Mouse (Mus musculus) skeletal muscle tissue, adult 2 months (tissue): ENCODE measurements at regions not wholly inside any gene's neighbourhood (a gene's known extent, or its start where the extent isn't known, plus 50 kb on each side); places are given as distances from the start of the nearest gene placed in this dataset.

Experiments used
- DNase-seq: peaks from one replicate; pipeline ENCODE4 v3.0.0-alpha.2; 2012; ENCODE audit warnings: low read depth, low spot score

DNA sequence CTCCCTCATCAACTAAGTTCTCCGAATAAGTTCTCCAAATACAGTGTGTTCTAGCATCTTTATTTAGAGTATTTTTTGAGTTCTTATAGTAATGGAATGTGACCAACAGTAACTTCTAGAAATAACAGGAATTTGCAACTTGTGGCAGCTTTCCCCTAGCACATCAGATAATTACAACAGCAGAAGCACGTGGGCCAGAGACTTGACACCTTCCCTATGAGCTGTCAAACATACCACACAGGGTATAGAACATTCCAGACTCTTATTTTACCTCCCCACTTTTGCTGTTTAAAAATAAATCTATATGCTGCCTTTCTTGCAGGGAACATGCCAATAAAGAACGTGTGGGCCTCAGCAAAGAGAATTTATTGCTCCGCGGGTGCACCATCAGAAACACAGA is 77.4 kb upstream of the Commd8 start:
- no peak for DNase-seq

DNA sequence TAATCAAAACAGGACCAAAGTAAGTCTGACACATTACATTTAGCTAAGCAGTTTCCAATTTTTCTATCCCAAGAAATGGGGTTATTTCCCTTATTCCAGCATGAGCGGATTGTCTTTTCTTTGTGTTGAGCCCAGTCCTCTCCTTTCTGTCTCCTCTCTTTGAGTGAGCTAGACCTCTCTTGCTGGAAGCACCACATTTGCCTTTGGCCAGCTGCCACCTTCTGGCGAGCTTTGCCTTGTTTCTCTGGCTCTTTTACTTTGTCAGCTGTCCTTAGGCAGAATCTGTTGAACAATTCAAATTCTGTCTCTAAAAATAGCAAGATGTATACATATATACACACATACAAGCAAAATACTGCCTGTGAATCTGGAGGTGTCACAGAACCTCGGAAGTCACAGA is 76.1 kb upstream of the Commd8 start:
- peak; percentile 32 for DNase-seq

GRCm38 (mm10) chr5:72242981-72243380 is 75.0 kb upstream of the Commd8 start:
- DNase-seq = no peak

GRCm38 (mm10) chr5:72241451-72241850 is 73.5 kb upstream of the Commd8 start:
- no peak for DNase-seq

GRCm38 (mm10) chr5:72240271-72240670 is 72.3 kb upstream of the Commd8 start:
- DNase-seq = no peak

DNA sequence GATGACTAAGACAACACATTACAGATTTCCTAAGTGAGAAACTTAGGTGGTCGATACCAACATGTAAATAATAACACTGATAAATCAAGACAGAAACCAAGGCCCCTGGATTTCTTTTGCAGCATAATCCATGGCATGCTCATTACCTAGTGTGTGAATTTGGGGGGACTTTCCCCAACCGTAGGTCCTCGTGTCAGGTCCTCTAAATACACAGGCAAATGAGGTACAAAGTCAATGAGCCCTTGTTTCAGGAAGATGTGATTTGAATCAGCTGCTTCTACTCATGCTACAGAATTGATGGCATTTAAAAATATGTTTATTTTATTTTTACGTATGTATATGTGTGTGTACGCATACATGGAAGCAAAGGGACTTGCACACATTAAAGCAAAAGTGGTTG is 59.0 kb upstream of the Commd8 start:
- DNase-seq = no peak

DNA sequence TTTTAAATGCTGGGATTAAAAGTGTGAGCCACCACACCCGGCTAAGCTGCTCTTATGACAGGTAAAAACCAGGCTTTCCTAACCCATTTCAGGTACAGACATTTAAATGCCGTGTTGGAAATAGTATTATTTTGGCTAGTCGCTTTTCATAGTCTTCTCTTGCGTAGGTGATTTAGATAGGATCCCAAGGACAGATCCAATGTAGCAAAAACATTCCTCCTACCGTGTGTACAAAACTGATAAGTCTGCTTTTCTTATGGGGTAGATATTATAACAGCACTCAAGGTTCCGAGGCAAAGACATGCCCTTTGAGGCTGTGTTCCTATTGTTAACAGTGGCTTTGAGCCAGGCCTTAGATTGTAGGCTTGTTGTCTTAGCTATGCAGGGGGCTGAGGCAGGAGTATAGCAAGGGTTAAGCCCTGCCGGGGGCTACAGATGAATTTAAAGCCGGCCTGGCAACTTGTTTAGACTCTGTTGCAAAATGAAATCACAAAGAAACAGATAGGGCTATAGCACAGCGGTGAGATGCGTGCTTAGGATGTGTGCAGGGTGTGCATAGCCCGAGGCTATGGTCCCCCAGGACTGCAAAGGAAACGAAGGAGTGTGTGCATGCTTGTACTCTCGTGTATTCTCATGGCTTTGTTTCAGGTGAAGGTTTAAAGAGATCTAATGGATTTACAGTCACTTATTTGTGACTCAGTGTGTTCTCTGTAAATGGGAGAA is 57.7 kb upstream of the Commd8 start:
- no peak for DNase-seq

- no peak for DNase-seq
Observed at GRCm38 (mm10) chr5:72225056-72225455, 57.1 kb upstream of the Commd8 start.

DNA sequence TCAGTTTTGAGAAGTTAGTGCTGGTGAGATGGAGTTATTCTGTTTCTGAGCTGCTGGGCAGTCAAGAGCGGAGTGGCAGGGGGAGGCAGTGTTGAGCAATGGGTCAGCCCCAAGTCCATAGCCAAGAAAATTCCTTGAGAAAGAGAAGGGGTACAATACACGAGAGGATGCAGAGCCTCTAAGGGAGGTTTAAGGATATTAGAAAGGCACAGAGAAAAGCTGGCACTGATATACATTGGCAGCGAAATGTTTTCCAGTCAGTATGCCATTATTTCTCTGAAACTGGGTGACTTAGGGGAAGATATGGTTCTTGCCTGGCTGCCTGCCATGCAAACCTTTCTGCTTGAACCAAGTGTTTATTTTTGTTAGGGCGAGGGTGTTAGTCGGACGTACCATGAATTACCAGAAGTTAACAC is 56.6 kb upstream of the Commd8 start:
- DNase-seq = no peak

DNA sequence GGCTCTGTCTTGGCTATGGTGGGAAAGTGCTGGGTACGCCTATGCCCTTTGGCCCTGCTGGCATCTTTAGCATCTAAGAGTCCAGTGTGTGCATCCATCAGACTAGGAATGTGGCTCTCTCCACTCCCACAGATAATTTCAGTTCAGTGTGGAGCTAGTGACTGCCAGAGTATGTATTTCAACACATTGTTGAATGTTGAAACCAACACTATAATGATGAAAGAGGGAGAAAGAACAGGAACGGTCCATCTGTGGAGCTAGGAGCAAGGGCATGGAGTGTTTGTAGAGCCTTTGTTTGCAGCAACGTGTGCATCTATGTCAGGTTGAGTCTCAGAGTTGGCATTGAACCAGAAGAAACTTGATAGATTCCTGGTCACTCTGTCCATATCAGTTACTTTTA is 54.9 kb upstream of the Commd8 start:
- no peak for DNase-seq

DNA sequence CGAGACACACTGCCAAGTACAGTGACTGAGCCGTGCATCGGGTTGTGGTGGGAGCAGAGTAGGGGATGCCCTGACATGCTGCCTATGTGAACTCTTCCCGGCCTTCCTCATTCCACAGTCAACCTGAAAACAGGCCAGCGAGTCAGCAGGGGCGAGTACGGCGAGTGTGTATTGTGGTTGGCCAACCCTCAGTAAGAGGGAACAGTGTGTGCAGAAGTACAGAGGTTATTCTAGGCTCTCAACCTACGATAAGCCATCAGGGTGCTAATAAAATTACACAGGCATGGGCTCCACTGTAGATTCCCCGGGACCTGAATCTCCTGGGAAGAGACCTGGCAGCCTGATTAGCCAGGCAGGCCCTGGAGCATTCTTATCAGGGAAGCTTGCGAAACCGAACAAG is 51.7 kb upstream of the Commd8 start:
- no peak for DNase-seq

GRCm38 (mm10) chr5:72219248-72219647 is 51.3 kb upstream of the Commd8 start:
- DNase-seq = no peak
